Mouse (Mus musculus): ENCODE measurements around the gene Prss32. TPM values are rescaled to one million over a fixed set of nuclear protein-coding genes. Genes with fewer than 3 reads are reported as not detected.
"Not testable (repeated sequence)": the region's sequence is repeated elsewhere in the genome, so short reads cannot be mapped to it uniquely, and the experiment has no call there.

The Prss32 gene
- polyA plus RNA-seq, 1 experiment = 577 TPM

- no peak for DNase-seq (ENCODE audit: low read depth, low spot score)
- 71% methylated on average over 8 of the region's 8 CpGs for WGBS
These were observed 7.6 kb upstream of the Prss32 start, which contains the start of gene Prss33 for GRCm38 (mm10) chr17:23836006-23836575. TSS of gene Prss33 (minus strand) at chr17:23836056.

- 36% methylated on average over 4 of the region's 4 CpGs for WGBS
- no peak for DNase-seq (ENCODE audit: low read depth, low spot score)
These were observed 2.5 kb upstream of the Prss32 start for GRCm38 (mm10) chr17:23841145-23841544.

- no peak for DNase-seq (ENCODE audit: low read depth, low spot score)
- 76% methylated on average over 23 of the region's 23 CpGs for WGBS
These were observed 379 bp upstream of the Prss32 start for GRCm38 (mm10) chr17:23843141-23843811.

- 80% methylated on average over 2 of the region's 2 CpGs for WGBS
- no peak for DNase-seq (ENCODE audit: low read depth, low spot score)
These were observed 6.4 kb downstream of the Prss32 start for GRCm38 (mm10) chr17:23850028-23850427.

DNA sequence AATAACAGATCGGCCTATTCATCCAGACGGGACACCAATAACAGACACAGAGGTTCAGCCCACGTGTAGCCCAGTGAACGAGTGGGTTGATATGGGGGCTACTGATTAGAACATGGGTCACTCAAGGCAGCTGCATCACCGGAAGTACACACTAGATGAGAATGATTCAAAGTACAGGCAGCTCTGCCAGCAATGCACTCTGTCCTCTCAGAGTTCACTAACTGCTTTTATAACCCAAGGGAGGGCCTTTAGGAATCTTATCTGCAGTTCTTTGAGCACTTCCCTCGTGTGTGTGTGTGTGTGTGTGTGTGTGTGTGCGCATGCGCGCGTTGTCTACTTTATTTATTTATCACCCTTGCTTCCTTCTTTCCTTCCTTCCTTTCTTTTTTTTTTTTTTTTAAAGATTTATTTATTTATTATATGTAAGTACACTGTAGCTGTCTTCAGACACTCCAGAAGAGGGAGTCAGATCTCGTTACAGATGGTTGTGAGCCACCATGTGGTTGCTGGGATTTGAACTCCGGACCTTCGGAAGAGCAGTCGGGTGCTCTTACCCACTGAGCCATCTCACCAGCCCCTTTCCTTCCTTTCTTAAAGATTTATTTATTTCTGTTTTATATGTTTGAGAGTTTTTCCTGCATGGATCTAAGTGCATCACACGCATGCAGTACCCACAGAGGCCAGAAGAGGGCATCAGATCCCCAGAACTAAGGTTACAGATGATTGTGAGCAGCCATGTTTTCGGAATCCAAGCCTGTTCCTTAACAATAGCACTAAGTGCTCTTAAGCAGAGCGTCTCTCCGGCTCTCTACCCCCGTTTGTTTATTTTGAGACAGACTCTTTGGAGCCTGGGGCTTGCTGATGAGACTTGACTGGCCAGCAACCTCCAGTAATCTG, 7.4 kb downstream of the Prss32 start:
- WGBS = 21% methylated on average over 18 of the region's 19 CpGs
- DNase-seq (ENCODE audit: low read depth, low spot score) = no peak

DNA sequence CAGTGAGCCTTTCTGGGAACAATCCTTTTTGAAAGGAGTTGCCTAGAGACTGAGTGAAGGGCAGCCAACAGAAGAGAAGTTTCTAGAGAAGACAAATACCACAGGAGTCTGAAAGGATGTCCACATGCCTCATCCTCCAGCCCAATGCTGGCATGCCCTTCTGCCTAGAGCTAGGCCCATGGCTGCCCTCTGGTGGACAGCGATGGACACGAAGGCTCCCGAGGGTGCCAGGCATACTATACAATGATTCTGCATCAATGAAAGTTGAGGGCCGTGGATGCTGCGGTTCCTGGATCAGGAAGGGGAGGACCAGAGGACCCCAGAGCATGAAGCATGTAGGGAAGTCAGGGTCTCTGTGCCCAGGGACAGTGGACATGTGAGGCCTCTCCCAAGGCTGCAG, 9.6 kb downstream of the Prss32 start:
- DNase-seq (ENCODE audit: low read depth, low spot score) = no peak
- WGBS = 19% methylated on average over 5 of the region's 5 CpGs

- WGBS = 51% methylated on average over 10 of the region's 10 CpGs
- DNase-seq (ENCODE audit: low read depth, low spot score) = no peak
These were observed 10.6 kb downstream of the Prss32 start for GRCm38 (mm10) chr17:23854229-23854765.

DNA sequence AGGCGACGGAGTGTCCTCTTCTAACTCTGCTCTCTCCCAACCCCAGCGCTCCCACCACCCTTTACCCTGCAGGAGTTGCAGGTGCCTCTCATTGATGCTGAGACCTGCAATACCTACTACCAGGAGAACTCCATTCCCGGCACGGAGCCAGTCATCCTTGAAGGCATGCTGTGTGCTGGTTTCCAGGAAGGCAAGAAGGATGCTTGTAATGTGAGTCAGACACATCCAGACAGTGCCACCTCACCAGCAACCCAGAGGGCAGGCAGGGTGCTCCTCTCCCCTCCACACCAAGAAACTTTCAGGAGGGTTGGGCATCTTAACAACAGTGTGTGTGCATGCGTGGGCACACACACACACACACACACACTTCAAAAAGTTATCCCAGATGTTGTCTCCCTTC, 13.5 kb downstream of the Prss32 start:
- WGBS = 86% methylated on average over 6 of the region's 6 CpGs
- no peak for DNase-seq (ENCODE audit: low read depth, low spot score)

GRCm38 (mm10) chr17:23857913-23858312, 14.3 kb downstream of the Prss32 start:
- whole genome bisulfite sequencing = 22% methylated on average over 2 of the region's 2 CpGs
- DNase-seq (ENCODE audit: low read depth, low spot score) = peak; percentile 70

DNA sequence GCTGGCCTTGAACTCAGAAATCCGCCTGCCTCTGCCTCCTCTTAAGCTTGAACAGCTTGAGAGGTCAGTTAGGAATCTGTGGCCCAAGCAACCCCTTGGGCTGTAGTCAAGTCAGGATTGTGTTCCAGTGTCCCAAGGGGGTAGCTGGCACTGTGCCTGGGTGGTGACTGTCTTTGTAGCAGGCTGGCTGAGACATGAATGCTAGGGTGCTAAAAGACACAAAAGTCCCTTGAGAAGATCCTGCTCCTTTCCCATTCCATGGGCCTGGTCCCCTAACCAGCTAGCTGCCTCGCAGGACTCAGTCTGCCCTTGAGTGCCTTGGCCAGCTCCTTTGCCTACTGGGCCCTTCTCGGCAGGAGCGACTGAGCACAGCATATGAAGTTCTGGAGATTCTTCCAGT, 19.3 kb downstream of the Prss32 start:
- DNase-seq (ENCODE audit: low read depth, low spot score) = no peak
- 92% methylated on average over 4 of the region's 4 CpGs for WGBS

DNA sequence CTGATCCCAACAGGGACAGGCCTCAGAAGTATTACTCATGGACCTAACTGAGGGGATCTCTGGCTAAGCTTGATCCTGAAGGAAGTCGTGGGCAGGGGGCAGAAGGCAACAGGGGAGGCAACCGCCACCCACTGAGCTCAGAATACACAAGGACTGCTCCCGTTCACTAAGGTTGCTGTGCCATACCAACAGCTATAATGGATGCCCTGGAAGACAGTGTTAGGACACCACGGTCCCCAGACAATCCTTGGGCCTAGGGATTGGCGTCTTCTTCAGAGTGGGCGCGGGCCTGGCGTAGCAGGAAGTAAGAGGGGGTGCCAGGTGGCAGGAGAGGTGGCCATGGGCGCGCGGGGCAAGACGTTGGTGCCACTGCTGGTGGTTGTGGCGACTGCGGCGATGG, 24.1 kb downstream of the Prss32 start, which contains the start of gene Prss21:
Prss21 (plus strand) TSS at position 301 of the 400 bp plus-strand sequence.
- WGBS = 89% methylated on average over 15 of the region's 15 CpGs
- DNase-seq (ENCODE audit: low read depth, low spot score) = no peak

DNA sequence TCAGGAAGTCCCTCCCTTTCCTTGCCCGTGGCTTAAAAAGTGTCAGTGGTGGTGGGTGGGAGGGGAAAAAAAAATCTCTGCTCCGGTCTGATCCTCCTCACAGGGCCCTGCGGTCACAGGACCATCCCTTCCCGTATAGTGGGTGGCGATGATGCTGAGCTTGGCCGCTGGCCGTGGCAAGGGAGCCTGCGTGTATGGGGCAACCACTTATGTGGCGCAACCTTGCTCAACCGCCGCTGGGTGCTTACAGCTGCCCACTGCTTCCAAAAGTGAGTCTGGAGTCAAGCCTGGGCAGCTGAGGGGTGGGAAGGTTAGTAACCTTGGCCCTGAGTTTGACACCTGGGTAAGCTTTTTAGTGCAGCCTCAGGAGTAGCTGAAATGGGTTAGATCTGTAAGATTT, 24.9 kb downstream of the Prss32 start:
- no peak for DNase-seq (ENCODE audit: low read depth, low spot score)
- WGBS = 87% methylated on average over 11 of the region's 11 CpGs

GRCm38 (mm10) chr17:23873884-23874856, 30.5 kb downstream of the Prss32 start:
- no peak for DNase-seq (ENCODE audit: low read depth, low spot score)
- 33% methylated on average over 8 of the region's 8 CpGs for WGBS

DNA sequence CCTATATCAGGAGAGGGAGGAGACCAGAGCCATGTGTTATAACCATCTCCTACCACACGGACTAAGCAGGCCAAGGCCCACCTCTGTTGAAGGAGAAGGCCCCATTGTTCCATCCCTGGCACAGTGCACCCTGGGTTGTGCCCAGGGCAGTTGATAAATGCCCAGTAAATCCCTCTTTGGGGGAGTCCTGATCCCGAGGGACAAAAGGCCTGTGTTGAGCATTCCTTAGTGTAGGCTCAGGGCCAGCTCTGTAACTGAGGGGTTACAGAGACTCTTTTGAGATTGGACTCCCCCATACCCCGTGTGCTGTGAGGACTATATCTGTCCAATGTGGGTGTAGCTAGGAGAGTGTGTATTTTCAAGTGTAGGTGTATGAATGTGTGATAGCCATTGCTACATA, 33.1 kb downstream of the Prss32 start:
- WGBS = 58% methylated on average over 3 of the region's 3 CpGs
- DNase-seq (ENCODE audit: low read depth, low spot score) = no peak

- 93% methylated on average over 2 of the region's 2 CpGs for WGBS
- DNase-seq (ENCODE audit: low read depth, low spot score) = no peak
These were observed 33.5 kb downstream of the Prss32 start for GRCm38 (mm10) chr17:23877166-23877565.

DNA sequence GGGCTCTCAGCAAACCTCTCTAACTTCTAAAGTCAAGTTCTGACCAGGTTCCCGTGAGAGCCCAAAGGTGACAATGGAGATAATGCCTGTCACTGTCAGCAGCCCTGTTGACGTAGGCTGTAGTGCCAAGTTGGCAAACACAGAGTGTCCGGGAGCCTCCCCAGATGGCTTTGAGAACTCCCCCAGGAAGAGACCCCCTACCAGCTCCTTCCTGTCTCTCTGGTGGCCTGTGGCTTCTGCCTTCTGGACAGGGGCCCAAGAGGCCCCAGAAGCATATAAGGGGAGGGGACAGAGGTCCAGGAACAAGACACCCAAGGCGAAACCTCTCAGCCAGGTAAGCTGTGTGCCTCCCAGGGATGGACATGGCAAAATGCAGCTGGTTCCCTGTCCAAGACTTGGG, 36.9 kb downstream of the Prss32 start, which contains the start of the genes Dcpp1 and Dcpp2:
Dcpp1 (plus strand) TSS at position 301 of the 400 bp plus-strand sequence.
Dcpp2 (plus strand) TSS at position 305 of the 400 bp plus-strand sequence.
- WGBS = 66% methylated on average over 4 of the region's 4 CpGs
- not testable (repeated sequence) for DNase-seq (ENCODE audit: low read depth, low spot score)

Measured in large intestine, adult 2 months (tissue).